In genomic region chr15:102967312-102967510, GRCm38 (mm10) we compare ENCODE assay signal across 11 mouse cellular contexts. TPM values are rescaled to one million over a fixed set of nuclear protein-coding genes. Genes with fewer than 3 reads are reported as not detected.
DNase-seq lines count a peak whose midpoint lies in the region; ATAC-seq and TF ChIP-seq lines count a peak whose summit lies in the region.
"Had no signal": no experiment of that assay in that cellular context is flagged by ENCODE, and none has a peak within 500 bp of the region (broad histone marks: within the 10 kb centered on the region; RNA-seq: fewer than 3 reads in every experiment).

Gene Hoxc5 (plus strand): TSS chr15:102967443.

- no peak within 1 kb of the TSS for H3K9ac ChIP-seq in lung, postnatal 0 days (replicated peaks; ENCODE audit: low read depth)
- no peak within 1 kb of the TSS for H3K9ac ChIP-seq in hindbrain, embryonic 13.5 days
- H3K9ac ChIP-seq in neural tube, embryonic 13.5 days, result peak within 1 kb of the TSS; percentile 100

- no peak for DNase-seq in gastrocnemius, adult 2 months
- no peak for DNase-seq in gastrocnemius, postnatal 10 days
- no peak for DNase-seq in lung, postnatal 0 days (ENCODE audit: low spot score)
- DNase-seq in lung, adult 2 months, result no peak
- DNase-seq in urinary bladder, postnatal 36 days (ENCODE audit: low spot score in 2 of 2), result no peak
- DNase-seq in embryo, embryonic 10 days (ENCODE audit: low spot score), result no peak
- DNase-seq: cerebellum, postnatal 10 days; right cerebral cortex, postnatal 4 days had no signal

- H3K4me1 ChIP-seq in lung, postnatal 0 days (ENCODE audit: insufficient read depth, low read depth, low read length), result no peaks in the 10 kb centered on the region
- 0 out of 2 replicates have a peak, but pooled peaks cover 2% of the 10 kb centered on the region for H3K4me1 ChIP-seq in lung, adult 2 months (ENCODE audit: control insufficient read depth, insufficient read depth, low read length)
- H3K4me1 ChIP-seq in hindbrain, embryonic 13.5 days (replicated peaks), result peaks cover 8% of the 10 kb centered on the region
- H3K4me1 ChIP-seq in neural tube, embryonic 13.5 days (replicated peaks), result peaks cover 42% of the 10 kb centered on the region

- H3K36me3 ChIP-seq in lung, postnatal 0 days (ENCODE audit: insufficient read depth, low read length), result no peaks in the 10 kb centered on the region
- H3K36me3 ChIP-seq in hindbrain, embryonic 13.5 days, result no peaks in the 10 kb centered on the region
- no peaks in the 10 kb centered on the region for H3K36me3 ChIP-seq in neural tube, embryonic 13.5 days

- intact Hi-C loops in gastrocnemius, adult 2 months (cut with DNase I), result loop anchor here (2.0 to 5.0 kb wide), 2 partner anchors 14 to 340 kb away; no protein-coding TSS in a partner anchor

- TF ChIP-seq POLR2A in lung, adult 2 months (IDR thresholded peaks at IDR 0.05; ENCODE audit: borderline replicate concordance, extremely low read depth, low read depth, low read length), result no peak

- H3K27me3 ChIP-seq in lung, postnatal 0 days (replicated peaks; ENCODE audit: insufficient read depth, low read length), result peaks cover 82% of the 10 kb centered on the region
- H3K27me3 ChIP-seq in hindbrain, embryonic 13.5 days, result peaks cover 99% of the 10 kb centered on the region
- H3K27me3 ChIP-seq in neural tube, embryonic 13.5 days, result peaks cover 88% of the 10 kb centered on the region

- TF ChIP-seq EP300 in lung, postnatal 0 days (IDR thresholded peaks at IDR 0.05), result no peak

- no peaks in the 10 kb centered on the region for H3K9me3 ChIP-seq in lung, postnatal 0 days (ENCODE audit: low read length)
- H3K9me3 ChIP-seq in hindbrain, embryonic 13.5 days, result no peaks in the 10 kb centered on the region
- H3K9me3 ChIP-seq in neural tube, embryonic 13.5 days, result no peaks in the 10 kb centered on the region

- H3K27ac ChIP-seq in gastrocnemius, adult 2 months, result peak within 1 kb of the TSS; percentile 99
- no peak within 1 kb of the TSS for H3K27ac ChIP-seq in lung, postnatal 0 days (ENCODE audit: low read length)
- H3K27ac ChIP-seq in hindbrain, embryonic 13.5 days, result no peak within 1 kb of the TSS
- H3K27ac ChIP-seq in neural tube, embryonic 13.5 days (replicated peaks), result peak within 1 kb of the TSS; percentile 88
- H3K27ac ChIP-seq: macrophage had no signal

- H3K4me3 ChIP-seq in gastrocnemius, adult 2 months, result peak within 1 kb of the TSS; percentile 93
- H3K4me3 ChIP-seq in lung, postnatal 0 days (ENCODE audit: low read depth, low read length), result 0 out of 2 replicates have a peak within 1 kb of the TSS, but pooled peaks have one; percentile 0
- H3K4me3 ChIP-seq in lung, adult 2 months (replicated peaks; ENCODE audit: extremely low read depth, low read depth, low read length), result no peak within 1 kb of the TSS
- no peak within 1 kb of the TSS for H3K4me3 ChIP-seq in hindbrain, embryonic 13.5 days
- peak within 1 kb of the TSS; percentile 90 for H3K4me3 ChIP-seq in neural tube, embryonic 13.5 days

- ATAC-seq in lung, postnatal 0 days, result no peak
- ATAC-seq in hindbrain, embryonic 13.5 days (ENCODE audit: low FRiP score), result no peak
- ATAC-seq in neural tube, embryonic 13.5 days (ENCODE audit: low read depth), result no peak

- TF ChIP-seq CTCF in gastrocnemius, adult 2 months (IDR thresholded peaks at IDR 0.05), result no peak
- TF ChIP-seq CTCF in lung, postnatal 0 days (IDR thresholded peaks at IDR 0.05), result no peak
- no peak for TF ChIP-seq CTCF in lung, adult 2 months (IDR thresholded peaks at IDR 0.05; ENCODE audit: insufficient read depth, low read length)

- no peak within 1 kb of the TSS for H3K4me2 ChIP-seq in lung, postnatal 0 days (replicated peaks; ENCODE audit: low read depth, low read length)
- 0 out of 2 replicates have a peak within 1 kb of the TSS, but pooled peaks have one; percentile 29 for H3K4me2 ChIP-seq in hindbrain, embryonic 13.5 days
- peak within 1 kb of the TSS; percentile 91 for H3K4me2 ChIP-seq in neural tube, embryonic 13.5 days

- WGBS in lung, postnatal 0 days, result 8% methylated on average over 12 of the region's 12 CpGs
- 8% methylated on average over 12 of the region's 12 CpGs for WGBS in lung, adult 2 months
- WGBS in hindbrain, embryonic 13.5 days, result 5% methylated on average over 12 of the region's 12 CpGs
- WGBS in neural tube, embryonic 13.5 days, result under 1% methylated on average over 12 of the region's 12 CpGs

RNA-seq across cellular contexts. Expression of gene Hoxc5, which starts in this region (rescaled TPM):
- 1 to 10 TPM; 2.7 to 2.9 TPM for total RNA-seq in gastrocnemius, adult 2 months (2021)
- total RNA-seq in gastrocnemius, postnatal 10 days (2021), result 1 to 10 TPM; 2.1 to 3.6 TPM
- polyA plus RNA-seq in lung, postnatal 0 days (2015; fragmentation: Nextera tagmentation; extraction: Ambion mirVana), result 0.23 TPM in 1 of 2 replicates, not detected in the other
- 0.36 and 1.6 TPM in 2 replicates for polyA plus RNA-seq in lung, adult 2 months (2012; rRNA removed)
- 32.3 and 39.2 TPM in 2 replicates for polyA plus RNA-seq in hindbrain, embryonic 13.5 days (2015; fragmentation: Nextera tagmentation; extraction: Ambion mirVana)
- 18.8 and 32.2 TPM in 2 replicates for polyA plus RNA-seq in neural tube, embryonic 13.5 days (2015; fragmentation: Nextera tagmentation; extraction: Ambion mirVana)
- polyA plus RNA-seq: macrophage had no signal

Comparison
In these comparisons a context has a peak if more than half of its experiments do, and no peak if none do; other contexts are left out.
1. H3K4me3 ChIP-seq: peak in gastrocnemius, adult 2 months (single experiment), lung, postnatal 0 days (single experiment) and neural tube, embryonic 13.5 days (single experiment); none in lung, adult 2 months (single experiment) and hindbrain, embryonic 13.5 days (single experiment).
2. H3K27ac ChIP-seq: peak in gastrocnemius, adult 2 months (single experiment) and neural tube, embryonic 13.5 days (single experiment); none in lung, postnatal 0 days (single experiment) and hindbrain, embryonic 13.5 days (single experiment).